Mouse (Mus musculus): ENCODE data around the gene Ptprg. TPM values are rescaled to one million over a fixed set of nuclear protein-coding genes. Genes with fewer than 3 reads are reported as not detected.

Ptprg gene
- total and polyA plus RNA-seq, 2 experiments from 2014 or later, result 8.7 to 63.4 TPM

GRCm38 (mm10) chr14:11752678-11753077, 199.3 kb downstream of the Ptprg start:
- no peak overlapping the region for H3K4me3 ChIP-seq (ENCODE audit: low read depth, low read length)
- H3K36me3 ChIP-seq (replicated peaks; ENCODE audit: control insufficient read depth, insufficient read depth, low read length), result no peaks in the 10 kb centered on the region
- no peaks in the 10 kb centered on the region for H3K27me3 ChIP-seq (ENCODE audit: control insufficient read depth, insufficient read depth, low read length)
- ATAC-seq (ENCODE audit: insufficient read depth, low read depth), result no peak
- no peaks in the 10 kb centered on the region for H3K9me3 ChIP-seq (replicated peaks; ENCODE audit: control insufficient read depth, low read length)
- WGBS, result 73% methylated on average over 8 of the region's 8 CpGs
- no peak overlapping the region for H3K4me2 ChIP-seq (ENCODE audit: low read depth, low read length)
- no peak for TF ChIP-seq EP300 (IDR thresholded peaks at IDR 0.05; ENCODE audit: low read depth)
- TF ChIP-seq CTCF (IDR thresholded peaks at IDR 0.05; ENCODE audit: low read depth), result no peak
- peaks cover 15% of the 10 kb centered on the region; the same call in 1 of the 2 replicates for H3K4me1 ChIP-seq (ENCODE audit: control insufficient read depth, insufficient read depth)
- H3K9ac ChIP-seq (replicated peaks; ENCODE audit: low read depth, low read length), result no peak overlapping the region
- DNase-seq (ENCODE audit: low spot score), result no peak
- H3K27ac ChIP-seq (ENCODE audit: low read depth), result no peak overlapping the region

- H3K9me3 ChIP-seq (replicated peaks; ENCODE audit: control insufficient read depth, low read length), result no peaks in the 10 kb centered on the region
- DNase-seq (ENCODE audit: low spot score), result no peak
- H3K36me3 ChIP-seq (replicated peaks; ENCODE audit: control insufficient read depth, insufficient read depth, low read length), result no peaks in the 10 kb centered on the region
- no peak overlapping the region for H3K4me2 ChIP-seq (ENCODE audit: low read depth, low read length)
- ATAC-seq (ENCODE audit: insufficient read depth, low read depth), result no peak
- TF ChIP-seq CTCF (IDR thresholded peaks at IDR 0.05; ENCODE audit: low read depth) (no peak), EP300 (IDR thresholded peaks at IDR 0.05; ENCODE audit: low read depth) (no peak)
- H3K4me3 ChIP-seq (ENCODE audit: low read depth, low read length), result no peak overlapping the region
- H3K27me3 ChIP-seq (ENCODE audit: control insufficient read depth, insufficient read depth, low read length), result no peaks in the 10 kb centered on the region
- no peak overlapping the region for H3K27ac ChIP-seq (ENCODE audit: low read depth)
- WGBS, result 40% methylated on average over 4 of the region's 4 CpGs
- H3K9ac ChIP-seq (replicated peaks; ENCODE audit: low read depth, low read length), result 0 out of 2 replicates have a peak overlapping the region, but pooled peaks have one; percentile 25
- H3K4me1 ChIP-seq (ENCODE audit: control insufficient read depth, insufficient read depth), result peaks cover 15% of the 10 kb centered on the region; the same call in 1 of the 2 replicates
Measured at GRCm38 (mm10) chr14:11754656-11755055, 201.3 kb downstream of the Ptprg start.

GRCm38 (mm10) chr14:11758185-11758584, 204.9 kb downstream of the Ptprg start:
- ATAC-seq (ENCODE audit: insufficient read depth, low read depth), result no peak
- Histone ChIP-seq H3K27ac (ENCODE audit: low read depth) (no peak overlapping the region), H3K9me3 (replicated peaks; ENCODE audit: control insufficient read depth, low read length) (no peaks in the 10 kb centered on the region), H3K4me1 (ENCODE audit: control insufficient read depth, insufficient read depth) (peaks cover 32% of the 10 kb centered on the region), H3K4me2 (ENCODE audit: low read depth, low read length) (no peak overlapping the region), H3K36me3 (replicated peaks; ENCODE audit: control insufficient read depth, insufficient read depth, low read length) (no peaks in the 10 kb centered on the region), H3K9ac (replicated peaks; ENCODE audit: low read depth, low read length) (no peak overlapping the region), H3K4me3 (ENCODE audit: low read depth, low read length) (no peak overlapping the region), H3K27me3 (ENCODE audit: control insufficient read depth, insufficient read depth, low read length) (no peaks in the 10 kb centered on the region)
- no peak for TF ChIP-seq EP300 (IDR thresholded peaks at IDR 0.05; ENCODE audit: low read depth)
- TF ChIP-seq CTCF (IDR thresholded peaks at IDR 0.05; ENCODE audit: low read depth), result no peak
- no peak for DNase-seq (ENCODE audit: low spot score)
- 75% methylated on average over 6 of the region's 6 CpGs for WGBS

- DNase-seq (ENCODE audit: low spot score), result no peak
- Histone ChIP-seq H3K27ac (ENCODE audit: low read depth) (no peak overlapping the region), H3K4me2 (ENCODE audit: low read depth, low read length) (no peak overlapping the region), H3K9ac (replicated peaks; ENCODE audit: low read depth, low read length) (no peak overlapping the region), H3K36me3 (replicated peaks; ENCODE audit: control insufficient read depth, insufficient read depth, low read length) (no peaks in the 10 kb centered on the region), H3K9me3 (replicated peaks; ENCODE audit: control insufficient read depth, low read length) (no peaks in the 10 kb centered on the region), H3K4me1 (ENCODE audit: control insufficient read depth, insufficient read depth) (peaks cover 33% of the 10 kb centered on the region), H3K4me3 (ENCODE audit: low read depth, low read length) (no peak overlapping the region), H3K27me3 (ENCODE audit: control insufficient read depth, insufficient read depth, low read length) (no peaks in the 10 kb centered on the region)
- no peak for ATAC-seq (ENCODE audit: insufficient read depth, low read depth)
- WGBS, result 81% methylated on average over 1 of the region's 1 CpGs
- no peak for TF ChIP-seq EP300 (IDR thresholded peaks at IDR 0.05; ENCODE audit: low read depth)
- TF ChIP-seq CTCF (IDR thresholded peaks at IDR 0.05; ENCODE audit: low read depth), result no peak
Measured at GRCm38 (mm10) chr14:11759356-11759755, 206.0 kb downstream of the Ptprg start.

- DNase-seq (ENCODE audit: low spot score) (peak; percentile 37), ATAC-seq (ENCODE audit: insufficient read depth, low read depth) (no peak)
- Histone ChIP-seq H3K27ac (ENCODE audit: low read depth) (no peak overlapping the region), H3K9ac (replicated peaks; ENCODE audit: low read depth, low read length) (no peak overlapping the region), H3K4me3 (ENCODE audit: low read depth, low read length) (no peak overlapping the region), H3K9me3 (replicated peaks; ENCODE audit: control insufficient read depth, low read length) (no peaks in the 10 kb centered on the region), H3K4me1 (ENCODE audit: control insufficient read depth, insufficient read depth) (peaks cover 31% of the 10 kb centered on the region), H3K4me2 (ENCODE audit: low read depth, low read length) (no peak overlapping the region), H3K36me3 (replicated peaks; ENCODE audit: control insufficient read depth, insufficient read depth, low read length) (no peaks in the 10 kb centered on the region), H3K27me3 (ENCODE audit: control insufficient read depth, insufficient read depth, low read length) (no peaks in the 10 kb centered on the region)
- TF ChIP-seq CTCF (IDR thresholded peaks at IDR 0.05; ENCODE audit: low read depth) (no peak), EP300 (IDR thresholded peaks at IDR 0.05; ENCODE audit: low read depth) (no peak)
- WGBS, result 41% methylated on average over 7 of the region's 7 CpGs
Measured at GRCm38 (mm10) chr14:11762995-11763394, 209.7 kb downstream of the Ptprg start.

GRCm38 (mm10) chr14:11772736-11773135, 219.4 kb downstream of the Ptprg start:
- Histone ChIP-seq H3K9ac (replicated peaks; ENCODE audit: low read depth, low read length) (no peak overlapping the region), H3K4me1 (ENCODE audit: control insufficient read depth, insufficient read depth) (peaks cover 32% of the 10 kb centered on the region), H3K27me3 (ENCODE audit: control insufficient read depth, insufficient read depth, low read length) (no peaks in the 10 kb centered on the region), H3K36me3 (replicated peaks; ENCODE audit: control insufficient read depth, insufficient read depth, low read length) (no peaks in the 10 kb centered on the region), H3K4me2 (ENCODE audit: low read depth, low read length) (no peak overlapping the region), H3K4me3 (ENCODE audit: low read depth, low read length) (no peak overlapping the region), H3K27ac (ENCODE audit: low read depth) (no peak overlapping the region), H3K9me3 (replicated peaks; ENCODE audit: control insufficient read depth, low read length) (no peaks in the 10 kb centered on the region)
- no peak for ATAC-seq (ENCODE audit: insufficient read depth, low read depth)
- DNase-seq (ENCODE audit: low spot score), result no peak
- 68% methylated on average over 5 of the region's 5 CpGs for WGBS
- TF ChIP-seq CTCF (IDR thresholded peaks at IDR 0.05; ENCODE audit: low read depth), result no peak
- no peak for TF ChIP-seq EP300 (IDR thresholded peaks at IDR 0.05; ENCODE audit: low read depth)
